Mouse (Mus musculus): ENCODE results near the gene Araf.

Gene Araf

GRCm38 (mm10) chrX:20848256-20848984 is 50.8 kb downstream of the Araf start:
- DNase-seq (ENCODE audit: low spot score in 2 of 2): peak; percentile 96 to 98

DNA sequence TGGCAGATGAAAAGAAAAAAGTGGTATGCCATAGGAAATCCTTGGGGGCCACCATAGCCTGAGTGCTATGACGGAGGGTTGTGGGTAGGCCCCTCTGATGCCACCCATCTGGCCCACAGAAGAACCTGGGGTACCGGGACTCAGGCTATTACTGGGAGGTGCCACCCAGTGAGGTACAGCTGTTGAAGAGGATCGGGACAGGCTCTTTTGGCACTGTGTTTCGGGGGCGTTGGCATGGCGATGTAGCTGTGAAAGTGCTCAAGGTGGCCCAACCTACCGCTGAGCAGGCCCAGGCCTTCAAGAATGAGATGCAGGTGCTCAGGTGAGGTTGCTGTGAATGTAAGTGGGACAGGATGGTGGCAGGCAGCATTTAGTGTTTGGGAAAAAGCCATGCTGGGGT is 56.2 kb downstream of the Araf start:
- no peak for DNase-seq (ENCODE audit: low spot score in 2 of 2)

DNA sequence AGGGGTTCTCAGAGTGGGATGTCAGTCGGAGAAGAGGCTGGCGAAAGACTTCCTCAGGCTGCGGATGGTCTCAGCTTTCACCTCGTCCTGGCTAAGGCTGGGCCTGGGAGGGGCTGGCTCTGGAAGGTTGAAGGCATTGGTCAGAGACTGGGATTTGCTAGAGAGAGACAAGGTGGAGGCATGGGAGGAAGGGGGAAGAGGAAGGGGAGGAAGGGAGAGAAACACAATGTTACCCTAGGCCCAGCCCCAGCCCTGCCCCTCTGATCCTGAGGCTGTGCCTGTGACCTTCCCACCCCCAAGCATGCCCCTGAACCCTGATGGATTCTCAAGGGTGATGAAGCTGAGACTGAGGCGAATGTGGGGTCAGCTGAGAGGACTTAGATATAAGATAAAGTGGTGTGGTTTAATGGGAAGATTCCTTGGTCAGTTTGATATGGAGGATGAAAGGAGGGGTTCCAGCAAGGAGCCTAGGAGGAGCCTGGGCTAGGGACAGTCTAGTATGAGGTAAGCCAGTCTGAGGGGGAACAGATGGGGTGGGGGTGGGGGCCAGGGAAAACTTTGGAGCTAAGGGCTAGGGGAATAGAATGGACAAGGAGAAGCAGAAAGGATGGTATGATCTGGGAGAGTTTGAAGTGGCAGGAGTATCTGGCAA is 64.0 kb downstream of the Araf start:
- no peak for DNase-seq (ENCODE audit: low spot score in 2 of 2)

- DNase-seq (ENCODE audit: low spot score in 2 of 2): peak; percentile 14 to 26
Measured at GRCm38 (mm10) chrX:20862105-20863065, 64.8 kb downstream of the Araf start.

DNA sequence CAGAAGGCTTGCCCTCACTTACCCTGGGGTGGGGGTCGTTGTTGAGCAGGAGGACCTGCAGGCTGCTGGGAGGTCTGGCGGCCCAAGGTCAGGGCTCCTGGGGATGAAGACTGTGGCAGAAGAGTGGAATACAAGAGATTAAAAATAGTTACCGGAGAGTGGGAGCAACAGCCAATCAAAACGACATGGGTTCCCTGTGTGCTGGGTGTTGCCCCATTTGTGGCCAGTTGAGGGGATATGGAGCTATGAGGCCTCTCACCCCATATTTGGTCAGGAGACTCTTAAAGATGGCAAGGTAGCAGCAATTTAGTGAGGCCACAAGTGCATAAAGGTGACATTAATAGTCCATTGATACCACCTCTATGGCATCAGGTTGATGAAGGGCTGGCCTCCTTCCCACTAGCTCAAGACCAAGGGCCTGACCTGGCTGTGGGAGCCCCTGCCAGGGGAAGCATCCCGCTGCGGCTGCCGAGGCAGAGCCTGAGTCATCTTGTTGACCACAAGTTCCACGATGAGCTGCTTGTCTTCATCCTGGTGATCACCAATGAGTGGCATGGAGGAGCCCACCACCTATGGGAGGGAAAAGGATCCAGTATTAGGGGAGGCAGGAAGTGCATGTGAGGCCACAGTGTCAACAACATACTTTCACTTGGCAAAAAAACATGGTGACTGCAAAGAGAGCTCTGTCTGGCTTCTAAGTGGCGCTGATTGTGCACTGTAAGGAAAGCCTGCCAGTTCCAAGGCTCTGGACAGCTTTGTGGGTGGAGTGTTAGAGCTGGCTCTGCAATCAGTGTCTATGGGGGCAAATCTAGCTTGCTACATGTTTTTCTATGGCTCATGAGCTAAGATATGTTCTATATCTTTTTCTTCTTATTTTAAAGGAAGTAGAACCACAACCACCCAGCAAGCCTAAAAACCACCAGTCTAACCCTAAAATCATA is 65.8 kb downstream of the Araf start:
- DNase-seq (ENCODE audit: low spot score in 2 of 2): peak; percentile 9 to 10

DNA sequence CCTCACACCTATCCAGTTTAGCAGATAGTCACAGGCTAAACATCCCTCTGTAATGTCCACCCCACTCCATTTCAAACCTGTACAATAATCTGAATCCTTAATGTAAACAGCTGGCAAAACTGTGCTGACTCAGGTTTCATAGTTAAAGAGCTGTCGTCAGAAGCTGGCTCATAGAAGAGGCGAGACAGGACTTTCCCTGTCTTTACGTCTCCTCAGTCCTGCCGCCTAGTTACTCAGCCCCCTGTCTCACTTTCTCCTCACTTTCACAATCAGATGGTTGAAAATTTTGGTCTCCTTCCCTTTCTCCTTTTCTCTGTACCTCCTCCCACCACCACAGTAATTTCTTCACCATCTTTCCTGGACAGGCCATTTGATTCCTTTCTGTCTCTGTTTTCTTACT is 70.5 kb downstream of the Araf start:
- no peak for DNase-seq (ENCODE audit: low spot score in 2 of 2)

GRCm38 (mm10) chrX:20869203-20869602 is 71.6 kb downstream of the Araf start:
- DNase-seq (ENCODE audit: low spot score in 2 of 2): no peak

- peak; percentile 15 to 19 for DNase-seq (ENCODE audit: low spot score in 2 of 2)
Measured at GRCm38 (mm10) chrX:20869962-20870513, 72.4 kb downstream of the Araf start, which contains the start of gene Timp1. Gene Timp1, plus strand, starts transcription at chrX:20870166.

- DNase-seq (ENCODE audit: low spot score in 2 of 2): no peak
Measured at GRCm38 (mm10) chrX:20872928-20873500, 75.4 kb downstream of the Araf start.

DNA sequence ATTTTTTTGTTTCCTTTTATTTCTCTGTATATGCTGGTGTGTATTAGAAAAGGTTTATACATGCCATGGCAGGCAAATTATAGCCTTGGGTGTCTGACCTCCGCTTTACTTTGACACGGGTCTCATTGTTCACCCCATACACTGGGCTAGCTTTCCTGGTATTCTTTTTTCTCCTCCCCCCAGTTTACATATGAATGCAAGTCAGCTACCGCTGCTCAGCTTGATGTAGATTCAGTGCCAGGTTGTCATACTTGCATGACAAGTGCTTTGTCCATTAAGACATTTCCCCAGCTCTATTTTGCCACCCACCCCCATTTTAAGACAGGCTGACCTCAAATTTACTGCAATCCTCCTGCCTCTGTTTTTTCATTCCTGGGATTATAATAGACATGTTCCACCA is 77.6 kb downstream of the Araf start:
- DNase-seq (ENCODE audit: low spot score in 2 of 2): no peak

DNA sequence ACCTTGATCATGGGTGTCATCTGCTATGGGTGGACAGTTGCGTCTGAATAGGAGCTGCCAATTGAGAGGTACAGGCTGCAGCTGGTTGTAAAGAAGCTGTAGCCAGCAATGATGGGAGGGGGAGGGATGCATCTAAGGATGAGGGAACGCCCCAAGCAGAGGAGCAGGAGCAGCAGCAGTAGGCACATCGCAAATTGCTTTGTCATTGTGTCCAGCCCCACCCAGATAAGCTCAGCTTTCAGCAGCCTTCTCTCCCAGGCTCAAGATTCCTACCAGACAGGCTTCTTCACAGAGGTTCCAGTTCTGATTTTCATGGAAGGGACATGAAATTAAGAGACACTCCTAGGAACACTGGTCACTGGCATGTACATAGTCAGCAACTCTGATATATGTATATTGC is 112.5 kb downstream of the Araf start:
- no peak for DNase-seq (ENCODE audit: low spot score in 2 of 2)
